Mouse (Mus musculus): ENCODE results near the gene Krit1. TPM values are rescaled to one million over a fixed set of nuclear protein-coding genes. Genes with fewer than 3 reads are reported as not detected.
"Not testable (repeated sequence)": the region's sequence is repeated elsewhere in the genome, so short reads cannot be mapped to it uniquely, and the experiment has no call there.

Gene Krit1
- total RNA-seq (2021) = 10 to 100 TPM; 44.2 to 47.1 TPM
- long read RNA-seq, transcript Krit1-201 (17 exons, 2,930 nt) = major isoform, 7 of 17 reads
- long read RNA-seq, partial matches to known transcripts = 2 of 17 reads
- long read RNA-seq, other reads (novel, unspliced or antisense) = 8 of 17 reads

DNA sequence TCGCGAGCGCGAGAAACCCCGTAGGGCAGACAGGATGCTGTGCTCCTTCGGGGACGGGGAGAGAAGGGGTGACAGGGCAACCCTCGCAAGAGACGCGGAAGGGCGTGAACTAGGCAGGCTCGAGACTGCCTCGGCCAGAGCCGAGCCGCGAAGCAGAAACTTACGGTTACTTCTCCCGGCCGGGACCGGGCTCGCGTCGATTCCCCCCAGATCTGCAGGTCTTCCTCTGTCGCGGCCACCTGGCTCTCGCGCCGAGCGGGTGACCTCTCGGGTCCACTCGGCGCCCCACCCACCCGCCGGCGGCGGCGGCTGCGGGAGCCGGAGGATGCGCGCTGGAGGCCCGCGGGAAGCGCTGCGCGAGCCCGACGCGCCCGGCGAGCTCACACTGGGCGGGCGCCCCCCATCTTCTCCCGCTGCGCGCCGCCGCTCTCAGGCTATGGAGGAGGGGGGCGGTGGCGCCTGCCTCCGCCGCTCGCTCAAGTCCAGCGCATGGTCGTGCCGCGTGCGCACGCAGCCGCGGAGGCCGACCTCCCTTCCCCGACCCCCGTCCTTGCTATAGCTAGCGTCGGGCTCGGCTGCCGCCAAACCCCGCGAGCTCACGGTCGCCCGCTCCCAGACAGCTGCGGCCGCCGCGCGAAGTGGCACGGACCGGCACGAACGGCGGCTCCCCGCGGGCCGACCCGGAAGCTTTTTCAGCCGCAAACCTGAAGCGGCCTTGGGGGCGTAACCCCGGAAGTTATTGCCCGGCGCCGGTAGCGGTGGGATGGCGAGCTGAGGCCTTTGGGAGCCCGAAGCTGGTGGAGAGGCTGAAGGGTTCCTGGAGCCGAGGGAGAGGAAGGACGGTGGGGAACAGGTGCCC lies at the start of gene Krit1, which contains the start of gene Ankib1:
TSS of gene Krit1 (plus strand) at position 752 of the 859 bp plus-strand sequence.
TSS of gene Ankib1 (minus strand) at position 493 of the 859 bp plus-strand sequence.
- DNase-seq (ENCODE audit: low spot score in 2 of 2) = peak; percentile 91 to 94

- no peak for DNase-seq (ENCODE audit: low spot score in 2 of 2)
These were observed 31.5 kb upstream of the Krit1 start for GRCm38 (mm10) chr5:3771512-3771911.

- no peak for DNase-seq (ENCODE audit: low spot score in 2 of 2)
These were observed 31.0 kb upstream of the Krit1 start for GRCm38 (mm10) chr5:3772017-3772416.

DNA sequence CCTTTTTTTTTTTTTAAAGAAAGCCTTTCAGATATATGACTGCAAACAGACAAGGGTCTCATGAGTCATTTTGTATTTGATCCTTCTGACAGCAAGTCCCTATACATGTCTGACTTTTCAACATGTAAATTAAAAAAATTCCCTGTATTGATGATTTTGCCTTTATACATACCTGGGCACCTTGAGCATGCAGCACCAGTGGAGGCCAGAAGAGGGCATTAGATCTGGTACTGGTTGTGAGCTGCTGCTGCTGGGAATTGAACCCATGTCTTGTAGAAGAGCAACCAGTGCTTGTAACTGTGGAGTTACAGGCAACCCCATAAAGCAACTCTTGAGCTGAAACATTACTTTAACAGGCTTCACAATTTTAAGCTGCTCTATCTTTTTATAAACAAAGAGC lies 20.3 kb upstream of the Krit1 start:
- DNase-seq (ENCODE audit: low spot score in 2 of 2) = no peak

- DNase-seq (ENCODE audit: low spot score in 2 of 2) = peak in 1 of 2 experiments; percentile 15
These were observed 18.9 kb upstream of the Krit1 start for GRCm38 (mm10) chr5:3783947-3784681.

GRCm38 (mm10) chr5:3784751-3785496 lies 18.1 kb upstream of the Krit1 start:
- DNase-seq (ENCODE audit: low spot score in 2 of 2) = no peak

GRCm38 (mm10) chr5:3787548-3787947 lies 15.4 kb upstream of the Krit1 start:
- no peak for DNase-seq (ENCODE audit: low spot score in 2 of 2)

- DNase-seq (ENCODE audit: low spot score in 2 of 2) = no peak
These were observed 11.9 kb upstream of the Krit1 start for GRCm38 (mm10) chr5:3791048-3791447.

- not testable (repeated sequence) for DNase-seq (ENCODE audit: low spot score in 2 of 2)
These were observed 5.9 kb upstream of the Krit1 start for GRCm38 (mm10) chr5:3797101-3797500.

- DNase-seq (ENCODE audit: low spot score in 2 of 2) = not testable (repeated sequence)
These were observed 4.3 kb upstream of the Krit1 start for GRCm38 (mm10) chr5:3798656-3799055.

GRCm38 (mm10) chr5:3800041-3800440 lies 2.9 kb upstream of the Krit1 start:
- DNase-seq (ENCODE audit: low spot score in 2 of 2) = no peak

GRCm38 (mm10) chr5:3800881-3801280 lies 2.1 kb upstream of the Krit1 start:
- DNase-seq (ENCODE audit: low spot score in 2 of 2) = no peak

GRCm38 (mm10) chr5:3801672-3802432 lies 1.1 kb upstream of the Krit1 start:
- no peak for DNase-seq (ENCODE audit: low spot score in 2 of 2)

GRCm38 (mm10) chr5:3803292-3804165 lies 545 bp downstream of the Krit1 start:
- no peak for DNase-seq (ENCODE audit: low spot score in 2 of 2)

GRCm38 (mm10) chr5:3808472-3808871 lies 5.5 kb downstream of the Krit1 start:
- DNase-seq (ENCODE audit: low spot score in 2 of 2) = no peak

DNA sequence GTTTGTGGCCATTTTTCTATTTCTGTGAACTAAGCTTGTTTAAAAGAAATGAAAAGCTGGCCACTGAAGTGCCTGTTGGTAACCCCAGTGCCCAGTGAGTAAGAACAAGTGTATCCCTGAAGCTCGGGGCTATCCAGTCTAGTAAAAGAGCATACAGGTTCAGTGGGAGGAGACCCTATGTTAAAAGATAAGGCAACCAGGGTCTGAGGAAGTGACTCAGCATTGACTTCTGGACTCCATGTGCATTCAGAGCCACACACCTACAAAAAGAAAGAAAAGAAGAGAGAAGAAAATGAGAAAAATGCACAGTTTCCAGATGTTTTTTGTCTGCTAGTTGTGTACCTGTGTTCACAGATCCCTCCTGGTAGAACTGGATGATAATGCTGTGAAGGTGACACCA lies 31.1 kb downstream of the Krit1 start:
- DNase-seq (ENCODE audit: low spot score in 2 of 2) = no peak

DNA sequence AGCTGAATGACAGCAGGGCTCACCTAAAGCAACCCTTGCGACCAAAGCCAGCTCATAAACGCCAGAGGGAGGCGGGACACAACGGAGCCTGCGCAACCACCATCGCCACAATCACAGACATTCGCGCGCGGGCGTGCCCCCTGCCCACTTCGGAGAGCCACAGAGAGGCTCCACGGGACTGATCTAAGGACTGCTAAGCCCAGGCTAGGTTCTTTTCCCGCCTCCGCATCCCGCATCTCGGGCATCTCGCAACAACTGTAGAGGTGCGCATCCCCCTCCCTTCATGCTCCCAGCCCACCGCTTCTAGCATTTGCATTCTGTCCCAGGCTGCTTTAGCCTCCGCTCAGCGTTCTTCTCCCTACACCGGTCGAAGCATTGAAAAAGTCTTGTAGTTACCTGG lies 42.0 kb downstream of the Krit1 start, which contains the start of gene Lrrd1:
TSS of gene Lrrd1 (plus strand) at position 148 of the 400 bp plus-strand sequence.
- peak; percentile 7 to 16 for DNase-seq (ENCODE audit: low spot score in 2 of 2)

GRCm38 (mm10) chr5:3870161-3870560 lies 67.2 kb downstream of the Krit1 start:
- DNase-seq (ENCODE audit: low spot score in 2 of 2) = no peak

DNA sequence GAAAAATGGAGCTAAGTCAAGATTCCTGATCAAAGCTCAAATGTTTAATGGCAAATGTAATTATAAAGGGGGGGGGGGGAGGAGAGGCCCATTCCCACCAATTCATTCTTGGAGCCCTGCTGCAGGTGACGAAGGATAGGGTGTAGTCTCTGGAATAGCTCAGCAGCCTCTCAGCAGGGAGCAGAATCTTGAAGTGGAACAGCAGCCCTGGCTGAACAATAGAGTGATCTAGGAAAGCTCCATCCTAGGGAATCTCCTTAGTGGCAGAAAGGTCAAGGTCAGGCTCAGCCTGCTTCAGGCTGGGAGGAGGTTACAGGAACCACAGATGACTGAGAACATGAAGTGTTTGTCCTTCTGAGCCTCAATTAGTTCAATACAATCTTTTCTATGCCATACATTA lies 69.4 kb downstream of the Krit1 start:
- DNase-seq (ENCODE audit: low spot score in 2 of 2) = no peak
